Mouse (Mus musculus) common myeloid progenitor, adult 5-6 weeks (primary cell): ENCODE results near the gene Pgm3. TPM values are rescaled to one million over a fixed set of nuclear protein-coding genes. Genes with fewer than 3 reads are reported as not detected.

Source experiments
- ATAC-seq: replicated peaks from 2 replicates; pipeline ENCODE4 v1.8.0; 2016; ENCODE audit warnings: low read depth, mild to moderate bottlenecking, moderate TSS enrichment, inconsistent platforms; ENCODE audit not compliant: poor library complexity, severe bottlenecking
- total RNA-seq: library from RNA; stranded (forward); fragments of 200-1000, 187-1606 nt; gene quantifications from 2 replicates; pipeline ENCODE4 v1.2.3, GENCODE M21; 2017

The Pgm3 gene
- total RNA-seq, 1 experiment from 2014 or later = 17.1 TPM

DNA sequence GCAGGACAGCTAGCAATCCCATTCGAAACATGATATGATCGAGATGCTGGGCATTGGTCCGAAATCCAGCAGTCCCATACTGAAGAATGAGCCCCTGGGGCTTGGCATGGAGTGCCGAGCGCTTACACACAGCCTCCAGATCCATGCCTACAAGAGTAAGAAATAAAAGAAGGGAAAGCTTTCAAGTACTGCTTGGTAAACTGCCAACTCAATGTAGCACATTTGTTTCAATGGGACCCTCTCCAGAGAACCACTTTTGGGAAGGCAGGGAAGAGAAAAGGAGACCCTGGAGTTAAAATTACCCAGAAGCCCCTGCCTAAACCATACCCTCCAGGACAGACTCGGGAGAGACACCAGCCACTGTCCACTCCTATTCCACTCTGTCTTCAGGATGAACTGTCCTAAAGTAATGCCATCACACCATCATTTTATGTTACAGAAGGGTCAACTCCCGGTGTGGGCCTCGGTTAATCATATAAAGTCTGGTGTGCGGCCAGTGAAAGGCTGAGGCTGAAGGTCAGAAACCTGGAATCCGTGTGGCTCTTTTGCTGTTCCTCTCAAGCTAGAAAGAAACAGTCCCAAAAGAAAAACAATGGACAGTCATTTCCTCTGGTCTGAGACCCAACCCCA, 1.3 kb downstream of the Pgm3 start:
- no peak for ATAC-seq

DNA sequence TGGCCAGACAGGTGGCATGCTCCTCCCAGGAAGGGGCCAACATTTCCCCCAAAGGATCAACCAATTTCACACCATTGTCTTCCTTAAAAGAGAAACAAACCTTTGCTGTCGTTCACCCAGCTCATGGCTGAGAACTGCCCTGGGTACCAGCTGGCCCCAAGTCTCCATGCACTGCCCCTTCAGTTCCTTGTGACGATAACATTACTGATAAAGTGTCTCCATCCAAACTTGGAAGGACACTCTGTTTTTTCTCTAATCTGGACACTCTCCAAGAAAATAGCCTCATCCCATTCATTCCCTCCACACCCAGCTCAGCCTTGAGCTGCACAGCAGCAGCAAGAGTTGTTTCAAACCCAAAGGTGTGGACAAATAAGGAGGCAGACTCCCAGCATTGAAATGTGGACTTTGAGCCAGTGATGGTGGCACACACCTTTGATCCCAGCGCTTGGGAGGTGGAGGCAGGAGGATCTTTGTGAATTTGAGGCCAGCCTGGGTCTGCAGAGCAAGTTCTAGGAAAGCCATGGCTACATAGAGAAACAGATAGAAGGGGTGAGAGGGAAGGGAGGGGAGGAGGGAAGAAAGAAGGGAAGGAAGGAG, 2.2 kb downstream of the Pgm3 start:
- ATAC-seq = no peak

DNA sequence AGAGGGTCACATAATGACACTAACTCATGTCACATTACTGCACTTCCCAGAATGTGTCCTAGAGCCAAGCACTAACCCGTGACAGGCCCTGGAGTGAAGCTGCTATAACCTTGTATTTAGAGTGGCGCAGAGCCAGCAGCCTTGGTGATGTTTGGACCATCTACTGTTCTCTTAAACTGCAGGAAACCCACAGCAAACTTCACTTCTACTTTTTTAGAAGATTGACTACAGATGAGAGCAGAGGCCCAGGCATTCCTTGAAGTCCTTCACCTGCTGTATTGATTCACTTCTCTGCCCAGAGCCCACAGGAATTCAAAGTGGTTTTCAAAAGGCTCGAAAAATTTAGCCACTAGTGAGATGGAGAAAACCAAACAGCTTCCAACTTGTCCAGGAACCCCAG, 11.1 kb downstream of the Pgm3 start:
- ATAC-seq = no peak

DNA sequence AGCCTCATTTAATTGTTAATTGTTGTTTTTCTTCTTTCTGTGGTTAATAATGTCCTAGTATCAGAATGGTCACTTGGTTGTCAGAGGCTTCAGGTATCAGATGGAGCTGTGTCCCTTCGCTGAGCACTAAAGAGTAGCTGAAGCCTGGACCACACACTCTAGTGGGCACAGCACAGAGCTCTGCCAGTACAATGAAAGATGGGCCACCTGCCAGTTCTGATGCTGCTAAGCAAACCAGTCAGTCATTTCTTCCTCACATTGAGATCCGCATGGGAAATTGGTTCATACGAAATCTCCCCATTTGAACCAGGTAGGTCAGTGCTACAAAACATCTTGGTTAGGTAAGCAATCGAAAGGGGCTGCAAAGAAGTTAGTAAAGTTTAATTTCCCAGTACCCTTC, 17.0 kb downstream of the Pgm3 start:
- ATAC-seq = no peak

DNA sequence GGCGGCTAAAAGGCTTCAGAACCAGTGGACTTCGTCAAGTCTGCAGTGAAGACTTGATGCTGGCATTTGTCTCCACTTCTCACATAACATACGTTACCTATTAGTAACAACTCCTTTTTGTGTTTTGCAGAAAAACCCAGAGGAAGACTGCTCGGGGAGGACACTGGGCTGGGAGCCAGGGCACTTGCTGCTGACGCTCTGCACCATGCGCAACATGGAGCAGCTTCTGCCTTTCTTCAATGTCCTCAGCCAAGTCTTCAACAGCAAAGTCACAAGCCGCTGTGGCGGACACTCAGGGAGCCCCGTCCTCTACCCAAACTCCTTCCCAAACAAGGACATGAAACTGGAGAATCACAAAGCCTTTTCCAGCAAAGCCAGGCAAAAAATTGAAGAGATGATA, 17.8 kb downstream of the Pgm3 start:
- ATAC-seq = no peak

DNA sequence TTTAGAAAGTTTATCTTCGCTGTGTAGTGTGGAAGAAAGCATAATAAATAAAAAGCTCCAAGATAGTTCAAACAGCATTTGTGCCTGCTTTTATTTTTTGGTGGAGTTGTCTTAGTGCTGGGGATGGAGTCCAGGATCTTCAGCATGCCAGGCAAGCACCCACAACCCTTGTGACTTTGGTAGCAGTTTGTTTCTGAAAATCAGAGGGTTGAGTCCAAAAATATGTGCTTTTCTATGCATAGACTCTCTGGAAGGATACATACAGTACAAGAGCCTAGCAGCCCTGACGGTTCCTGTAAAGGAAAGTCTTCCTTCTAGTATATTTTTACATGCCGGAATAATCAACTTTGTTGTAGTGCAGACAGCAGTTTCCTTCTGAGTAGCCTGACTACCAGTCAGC, 20.9 kb downstream of the Pgm3 start:
- no peak for ATAC-seq

DNA sequence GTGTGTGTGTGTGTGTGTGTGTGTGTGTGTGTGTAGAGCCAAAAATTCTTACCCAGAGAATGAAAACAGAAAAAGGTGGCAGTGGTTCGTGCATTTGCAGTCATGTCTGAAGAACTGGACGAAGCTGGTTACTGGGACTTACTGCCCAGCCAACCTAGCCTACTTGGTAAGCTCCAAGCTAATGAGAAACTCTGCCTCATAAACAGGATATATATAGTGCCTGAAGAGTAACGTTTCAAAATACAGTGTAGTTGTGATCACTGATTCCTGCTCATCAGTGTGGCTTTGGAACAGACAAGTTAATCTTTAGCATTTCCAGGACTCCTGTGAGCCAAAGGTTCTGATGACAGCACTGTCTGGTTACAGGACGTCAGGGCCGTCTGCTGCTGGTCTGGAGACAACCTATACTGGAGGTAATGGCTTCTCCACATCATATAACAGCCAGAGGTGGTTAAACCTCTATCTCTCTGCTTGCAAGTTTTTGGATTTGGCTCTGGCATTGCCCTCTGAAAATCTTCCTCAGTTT, 21.9 kb downstream of the Pgm3 start:
- ATAC-seq = no peak

DNA sequence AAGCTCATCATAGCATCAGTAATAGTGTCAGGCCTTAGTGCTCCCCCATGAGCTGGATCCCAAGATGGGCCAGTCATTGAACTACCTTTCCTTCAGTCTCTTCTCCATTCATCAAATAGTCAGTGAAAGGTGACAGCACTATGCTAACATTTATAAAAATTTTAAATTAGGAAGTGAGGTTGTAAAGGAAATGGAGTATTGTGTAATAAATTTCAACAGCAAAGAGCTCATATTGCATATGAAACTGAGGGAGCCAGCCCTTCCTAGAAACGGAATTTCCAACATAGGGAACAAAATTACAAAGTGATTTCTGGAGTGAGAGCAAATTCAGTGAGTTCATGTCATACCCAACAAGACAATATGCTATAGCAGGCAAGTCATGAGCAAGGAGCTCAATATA, 27.1 kb downstream of the Pgm3 start:
- peak; percentile 60; the same call in 1 of the 2 replicates for ATAC-seq

DNA sequence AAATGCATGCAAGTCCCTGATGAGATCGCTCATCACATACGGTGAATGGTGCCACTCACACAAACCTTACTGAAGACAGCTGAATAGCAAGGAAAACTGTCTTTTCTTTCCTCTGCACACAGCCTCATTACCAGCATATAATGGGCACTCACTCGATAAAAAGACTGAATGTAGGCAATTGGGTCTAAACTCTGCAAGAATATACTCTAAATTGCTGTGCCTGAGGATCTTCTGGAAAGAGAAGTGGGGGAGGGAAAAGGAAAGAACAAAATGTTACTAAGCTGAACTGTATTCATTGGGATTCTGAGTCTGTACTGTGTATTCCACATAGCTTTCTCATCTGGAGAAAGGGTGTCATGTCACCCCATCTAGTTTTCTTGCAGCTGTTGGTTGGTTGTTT, 28.2 kb downstream of the Pgm3 start:
- ATAC-seq = no peak

DNA sequence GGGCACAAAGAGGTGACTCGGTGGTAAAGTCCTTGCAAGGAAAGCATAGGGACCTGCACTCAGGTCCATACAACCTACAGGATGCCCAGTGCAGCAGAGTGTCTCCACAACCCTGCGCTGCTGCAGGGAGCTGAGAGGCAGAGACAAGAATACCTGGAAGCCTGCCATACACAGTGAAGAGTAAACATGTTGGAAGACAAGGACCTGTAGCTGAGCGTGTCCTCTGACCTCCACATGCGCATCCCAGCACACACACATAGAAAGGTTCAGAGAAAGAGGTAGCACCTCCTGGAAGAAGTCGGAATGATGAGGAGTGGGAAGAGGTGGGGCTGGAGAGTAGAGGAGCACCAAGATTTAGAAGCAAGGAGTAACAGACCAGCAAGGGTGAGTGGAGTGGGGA, 37.6 kb downstream of the Pgm3 start:
- no peak for ATAC-seq

DNA sequence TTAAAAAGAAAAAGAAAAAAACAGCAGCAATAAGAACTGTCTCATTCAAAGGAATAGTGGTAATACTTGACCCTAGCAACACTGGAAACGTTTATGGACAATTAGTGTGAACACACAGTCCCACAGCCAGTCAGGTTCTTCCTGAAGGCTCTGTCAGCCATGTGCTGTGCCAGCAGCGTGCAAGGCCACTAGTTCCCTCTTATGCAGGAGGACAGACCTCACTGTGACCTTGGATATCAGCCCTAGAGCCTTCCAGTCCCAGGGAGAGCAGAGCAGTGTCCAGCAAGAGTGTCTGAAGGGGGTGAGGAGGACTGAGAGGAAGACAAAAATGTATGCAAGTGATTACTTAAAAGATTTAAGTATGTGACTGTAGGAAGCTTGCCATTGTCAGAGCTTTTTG, 46.0 kb downstream of the Pgm3 start:
- no peak for ATAC-seq

DNA sequence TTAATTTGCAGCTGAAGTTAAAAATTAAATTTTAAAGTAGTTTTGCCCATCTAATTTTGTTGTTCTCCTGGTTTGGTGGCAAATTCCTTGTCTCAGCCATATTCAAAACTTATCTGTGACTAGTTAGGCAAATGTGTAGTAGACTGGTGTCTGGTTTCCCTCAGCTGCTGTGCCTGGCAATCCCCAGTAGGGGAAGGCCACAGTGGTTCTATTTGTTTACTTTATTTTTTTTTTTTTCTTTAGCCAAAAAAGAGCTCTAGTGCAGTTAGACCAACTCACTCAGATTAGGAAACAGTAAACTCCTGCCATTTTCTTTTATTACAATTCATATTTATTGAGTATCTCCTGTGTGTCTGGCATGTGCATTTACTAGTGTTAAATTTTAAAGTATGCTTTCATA, 49.3 kb downstream of the Pgm3 start:
- no peak for ATAC-seq

DNA sequence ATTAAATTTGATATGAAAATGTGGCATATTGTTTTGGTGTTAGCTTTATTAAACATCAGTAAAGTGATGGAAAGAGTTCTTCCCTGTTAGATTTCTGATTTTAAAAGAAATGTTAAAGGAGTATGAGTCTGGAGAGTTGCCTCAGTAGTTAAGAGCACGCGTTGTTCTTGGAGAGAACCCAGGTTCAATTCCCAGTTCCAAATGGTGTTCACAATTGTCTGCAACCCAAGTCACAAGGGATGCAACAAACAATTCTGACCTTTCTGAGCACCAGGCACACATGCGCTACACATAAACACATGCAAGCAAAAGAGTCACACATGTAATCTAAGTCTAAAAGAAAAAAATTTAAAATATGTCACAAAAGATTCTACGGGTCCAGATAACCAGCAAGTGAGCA, 56.8 kb downstream of the Pgm3 start:
- ATAC-seq = no peak

DNA sequence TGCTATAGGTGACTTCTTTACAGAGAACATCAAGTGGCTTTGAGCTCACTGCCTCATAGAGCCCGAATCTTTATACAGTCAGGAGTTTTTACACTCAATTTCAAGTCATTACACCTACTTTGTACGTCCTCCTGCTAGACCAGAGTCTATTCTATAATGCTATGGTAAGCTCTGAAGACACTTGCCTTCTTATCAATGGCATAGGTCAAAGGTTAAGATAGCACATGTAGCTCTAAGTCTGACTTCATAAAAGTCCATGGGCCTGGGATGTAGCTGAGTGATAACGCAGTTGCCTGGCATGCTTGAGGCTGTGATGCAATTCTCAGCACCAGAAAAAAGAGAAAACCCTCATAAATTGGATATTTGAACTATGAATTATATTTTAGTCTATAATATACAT, 57.3 kb downstream of the Pgm3 start:
- ATAC-seq = no peak

DNA sequence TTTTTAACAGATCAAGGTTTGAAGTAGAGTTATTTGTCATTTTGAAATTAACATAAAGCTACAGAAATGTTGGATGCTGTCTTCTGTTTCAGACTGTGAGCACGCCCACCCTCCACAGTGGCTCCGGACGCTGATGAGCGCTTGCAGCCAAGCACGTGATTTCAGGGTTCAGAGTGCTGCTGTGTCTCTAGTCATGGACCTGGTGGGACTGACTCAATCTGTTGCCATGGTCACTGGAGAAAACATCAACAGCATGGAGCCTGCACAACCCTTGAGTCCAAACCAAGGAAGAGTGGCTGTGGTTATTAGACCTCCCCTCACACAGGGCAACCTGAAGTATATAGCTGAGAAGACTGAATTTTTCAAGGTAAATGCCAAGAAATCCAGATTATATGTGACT, 57.9 kb downstream of the Pgm3 start:
- no peak for ATAC-seq

DNA sequence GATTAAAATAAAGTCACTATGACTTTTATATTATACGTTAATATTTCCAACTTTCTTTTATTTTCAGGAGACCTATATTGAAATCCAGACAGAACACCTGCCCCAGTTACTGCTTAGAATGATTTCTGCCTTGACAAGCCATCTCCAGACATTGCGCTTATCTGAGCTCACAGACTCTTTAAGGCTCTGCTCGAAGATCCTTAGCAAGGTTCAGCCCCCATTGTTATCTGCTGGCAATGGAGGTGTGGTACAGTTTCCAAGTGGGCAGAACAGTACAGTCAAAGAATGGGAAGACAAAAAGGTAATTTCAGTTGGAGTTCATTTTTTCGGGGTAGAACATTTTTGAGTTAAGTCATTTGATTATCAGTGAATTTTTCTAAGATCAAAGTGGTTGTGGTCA, 64.2 kb downstream of the Pgm3 start:
- no peak for ATAC-seq

Other genes with a start within 250 kb of the Pgm3 start
- 7.5 and 9.1 TPM in 2 replicates for gene Ube2cbp, start 106.9 kb downstream of the Pgm3 start, total RNA-seq
- gene Dop1a, start 104.7 kb downstream of the Pgm3 start, total RNA-seq = 27.5 and 31.0 TPM in 2 replicates
- 2.7 and 4.8 TPM in 2 replicates for gene Rwdd2a, start 149 bp upstream of the Pgm3 start, total RNA-seq
- 0.14 TPM in 1 of 2 replicates, not detected in the other for gene Me1, start 124.1 kb upstream of the Pgm3 start, total RNA-seq
- gene Prss35, start 171.8 kb upstream of the Pgm3 start, total RNA-seq = not detected in 2 replicates